Mouse (Mus musculus) mouse embryonic stem cell (cell line): ENCODE data around the gene Gabrg3.
"Not testable (repeated sequence)": the region's sequence is repeated elsewhere in the genome, so short reads cannot be mapped to it uniquely, and the experiment has no call there.

Source experiments
- in situ Hi-C, 2 experiments: fragments of 300-500 bp; cut with MboI; formaldehyde crosslinking; loops; 1 replicate in 1 of 2; 3 replicates in 1 of 2; pipeline ENCODE4 v1.14.3; 2019 to 2020; ENCODE audit warnings: low sequenced_read_pairs in 2 of 2, low pct_unique_long_range_greater_than_20kb in 1 of 2, mixed read lengths in 1 of 2; ENCODE audit not compliant: unreplicated experiment in 1 of 2

The Gabrg3 gene

GRCm38 (mm10) chr7:57330240-57330639, 56.7 kb downstream of the Gabrg3 start:
- in situ Hi-C loops, result no loop called here

- in situ Hi-C loops, result no loop called here
Measured at GRCm38 (mm10) chr7:57324473-57324872, 62.5 kb downstream of the Gabrg3 start.

- in situ Hi-C loops, result no loop called here
Measured at GRCm38 (mm10) chr7:57322086-57322485, 64.9 kb downstream of the Gabrg3 start.

- in situ Hi-C loops, result no loop called here
Measured at GRCm38 (mm10) chr7:57314971-57315370, 72.0 kb downstream of the Gabrg3 start.

- in situ Hi-C loops, result no loop called here
Measured at GRCm38 (mm10) chr7:57312018-57312417, 75.0 kb downstream of the Gabrg3 start.

- in situ Hi-C loops, result no loop called here
Measured at GRCm38 (mm10) chr7:57307337-57307736, 79.7 kb downstream of the Gabrg3 start.

- in situ Hi-C loops, result no loop called here
Measured at GRCm38 (mm10) chr7:57296639-57297038, 90.3 kb downstream of the Gabrg3 start.

GRCm38 (mm10) chr7:57294127-57294526, 92.9 kb downstream of the Gabrg3 start:
- in situ Hi-C loops, result no loop called here

GRCm38 (mm10) chr7:57293564-57293963, 93.4 kb downstream of the Gabrg3 start:
- in situ Hi-C loops, result no loop called here

- in situ Hi-C loops, result no loop called here
Measured at GRCm38 (mm10) chr7:57283186-57283585, 103.8 kb downstream of the Gabrg3 start.

GRCm38 (mm10) chr7:57278841-57279240, 108.1 kb downstream of the Gabrg3 start:
- in situ Hi-C loops, result no loop called here

GRCm38 (mm10) chr7:57260201-57260600, 126.8 kb downstream of the Gabrg3 start:
- in situ Hi-C loops, result no loop called here

GRCm38 (mm10) chr7:57258893-57259574, 128.0 kb downstream of the Gabrg3 start:
- in situ Hi-C loops, result no loop called here

GRCm38 (mm10) chr7:57243981-57244380, 143.0 kb downstream of the Gabrg3 start:
- in situ Hi-C loops, result no loop called here

- in situ Hi-C loops, result no loop called here
Measured at GRCm38 (mm10) chr7:57214119-57214518, 172.9 kb downstream of the Gabrg3 start.

GRCm38 (mm10) chr7:57186015-57186414, 201.0 kb downstream of the Gabrg3 start:
- in situ Hi-C loops, result no loop called here

GRCm38 (mm10) chr7:57175891-57176545, 211.0 kb downstream of the Gabrg3 start:
- in situ Hi-C loops, result not testable (repeated sequence)

- in situ Hi-C loops, result no loop called here
Measured at GRCm38 (mm10) chr7:57166931-57167330, 220.1 kb downstream of the Gabrg3 start.

- in situ Hi-C loops, result no loop called here
Measured at GRCm38 (mm10) chr7:57158211-57158610, 228.8 kb downstream of the Gabrg3 start.

GRCm38 (mm10) chr7:57153743-57154142, 233.2 kb downstream of the Gabrg3 start:
- in situ Hi-C loops, result no loop called here
